Mouse (Mus musculus): ENCODE measurements at regions not wholly inside any gene's neighbourhood (a gene's known extent, or its start where the extent isn't known, plus 50 kb on each side); places are given as distances from the start of the nearest gene placed in this dataset.

DNA sequence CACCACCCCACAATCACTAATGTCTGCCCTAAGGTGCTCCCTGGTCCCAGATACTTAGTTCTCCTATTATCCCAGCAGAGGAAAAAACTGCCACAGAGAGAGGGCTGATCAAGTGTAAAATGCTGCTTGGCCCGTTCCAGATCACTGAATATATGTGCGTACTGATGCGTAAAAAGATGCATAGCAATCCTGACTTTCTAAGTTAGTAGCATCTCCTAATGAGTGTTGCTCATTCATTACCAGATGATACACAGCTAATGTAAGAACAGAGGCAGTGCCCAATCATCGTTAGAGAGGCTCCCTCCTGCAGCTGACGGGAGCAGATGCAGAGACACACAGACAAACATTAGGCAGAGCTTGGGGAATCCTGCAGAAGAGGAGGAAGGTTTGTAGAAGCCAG lies 177.6 kb upstream of the Tcf21 start:
- TF ChIP-seq CTCF (IDR thresholded peaks at IDR 0.05; ENCODE audit: borderline replicate concordance, extremely low read depth, insufficient read depth, insufficient read length): no peak
- DNase-seq (ENCODE audit: low read depth): no peak

DNA sequence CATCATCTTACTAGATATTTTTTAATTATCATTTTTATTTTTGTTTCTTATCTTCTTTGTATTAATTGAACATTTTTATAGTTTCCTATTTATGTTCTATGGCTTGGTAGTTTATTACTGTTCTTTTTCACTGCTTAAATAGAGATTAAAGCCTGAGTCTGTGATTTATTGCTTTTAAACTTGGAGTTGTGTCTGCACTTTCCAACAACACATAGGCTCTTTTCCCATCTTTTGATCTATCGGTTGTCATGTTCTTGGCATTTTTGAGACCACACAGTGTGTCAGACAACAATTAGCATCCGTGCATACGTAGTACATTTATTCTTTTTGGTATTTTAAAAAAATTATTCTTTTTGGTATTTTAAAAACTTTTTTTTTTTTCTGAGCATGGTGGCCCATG lies 173.2 kb upstream of the Tcf21 start:
- no peak for TF ChIP-seq CTCF (IDR thresholded peaks at IDR 0.05; ENCODE audit: borderline replicate concordance, extremely low read depth, insufficient read depth, insufficient read length)
- no peak for TF ChIP-seq POLR2A (IDR thresholded peaks at IDR 0.05; ENCODE audit: borderline replicate concordance, extremely low read depth, insufficient read depth, insufficient read length, poor library complexity, severe bottlenecking)
- DNase-seq (ENCODE audit: low read depth): no peak

DNA sequence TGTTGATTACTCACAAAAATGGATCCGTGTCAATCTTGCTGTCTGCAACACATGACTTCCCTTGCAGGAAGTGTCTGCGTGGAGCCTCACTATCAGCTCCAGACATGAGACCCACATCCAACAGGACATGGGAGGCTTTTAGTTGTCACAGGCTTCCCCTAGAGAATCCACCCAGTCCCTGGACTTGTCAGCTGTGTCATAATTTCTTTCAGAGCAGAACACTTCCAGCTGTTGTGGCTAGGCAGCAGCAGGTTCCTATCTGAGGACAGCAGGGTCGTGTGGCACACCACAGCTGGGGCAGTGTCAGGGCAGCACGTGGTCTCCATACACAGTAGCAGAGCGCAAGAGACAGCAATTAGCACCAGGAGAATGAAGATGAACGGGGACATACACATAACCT lies 161.8 kb upstream of the Tcf21 start:
- DNase-seq (ENCODE audit: low read depth): no peak

DNA sequence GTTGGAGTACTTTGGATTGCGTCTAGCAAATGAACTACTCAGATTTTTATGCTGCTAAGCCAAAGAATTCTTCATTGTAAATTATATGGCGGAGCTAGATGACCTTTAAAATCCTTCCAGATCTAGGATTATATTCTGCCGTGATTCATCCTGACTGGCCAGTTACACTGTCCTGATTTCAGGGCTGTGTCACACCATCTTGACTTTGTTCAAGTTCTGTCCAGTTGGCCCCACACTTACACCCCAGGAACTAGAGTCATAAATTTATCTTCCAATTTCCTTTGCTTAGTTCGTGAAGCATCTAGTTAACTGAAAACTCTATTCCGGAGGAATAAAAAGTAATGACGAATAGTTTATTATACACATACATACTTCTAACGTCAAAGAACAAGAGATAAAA lies 158.5 kb upstream of the Tcf21 start:
- TF ChIP-seq POLR2A (IDR thresholded peaks at IDR 0.05; ENCODE audit: borderline replicate concordance, extremely low read depth, insufficient read depth, insufficient read length, poor library complexity, severe bottlenecking) (no peak), CTCF (IDR thresholded peaks at IDR 0.05; ENCODE audit: borderline replicate concordance, extremely low read depth, insufficient read depth, insufficient read length) (no peak)
- no peak for DNase-seq (ENCODE audit: low read depth)

More for the DNA sequence above, 161.8 kb upstream of the Tcf21 start:
- TF ChIP-seq CTCF (IDR thresholded peaks at IDR 0.05; ENCODE audit: borderline replicate concordance, extremely low read depth, insufficient read depth, insufficient read length) (no peak), POLR2A (IDR thresholded peaks at IDR 0.05; ENCODE audit: borderline replicate concordance, extremely low read depth, insufficient read depth, insufficient read length, poor library complexity, severe bottlenecking) (no peak)

DNA sequence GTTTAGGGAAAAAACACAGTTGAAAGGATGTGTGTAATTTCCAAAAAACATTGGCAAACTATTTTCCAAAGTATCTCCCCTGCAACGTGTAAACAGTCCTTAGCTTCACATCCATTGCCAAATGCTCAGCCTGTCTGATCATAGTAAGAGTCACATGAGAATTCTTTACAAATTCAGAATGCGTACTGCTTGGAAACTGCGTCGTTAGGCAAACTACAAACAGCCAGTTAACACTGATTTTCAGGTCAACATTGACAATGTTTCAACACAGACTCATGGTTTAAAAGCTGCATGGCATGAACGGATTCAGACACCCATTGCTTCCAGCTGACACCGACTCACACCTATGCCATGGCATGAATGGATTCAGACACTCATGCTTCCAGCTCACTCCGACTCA lies 137.0 kb upstream of the Tcf21 start:
- no peak for TF ChIP-seq POLR2A (IDR thresholded peaks at IDR 0.05; ENCODE audit: borderline replicate concordance, extremely low read depth, insufficient read depth, insufficient read length, poor library complexity, severe bottlenecking)
- DNase-seq (ENCODE audit: low read depth): no peak

DNA sequence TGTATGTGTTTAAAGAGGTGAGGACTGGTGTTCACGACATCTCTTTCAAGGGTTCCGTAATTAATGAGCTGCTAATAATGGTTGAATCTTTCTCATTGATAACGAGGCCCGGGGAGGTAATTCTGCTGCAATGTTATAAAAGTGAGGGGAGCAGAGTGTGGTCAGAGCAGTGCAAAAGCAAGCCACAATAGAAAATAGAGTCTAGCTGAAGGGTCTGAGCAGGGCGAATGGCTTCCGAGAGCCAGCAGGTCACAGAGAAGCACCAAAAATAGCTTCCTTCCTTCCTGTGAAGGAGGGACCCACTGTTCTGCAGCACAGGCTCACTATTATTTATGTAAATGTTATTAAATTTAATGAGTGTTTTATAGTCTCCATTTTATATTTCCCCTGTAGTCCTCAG lies 133.3 kb upstream of the Tcf21 start:
- no peak for DNase-seq (ENCODE audit: low read depth)
- no peak for TF ChIP-seq POLR2A (IDR thresholded peaks at IDR 0.05; ENCODE audit: borderline replicate concordance, extremely low read depth, insufficient read depth, insufficient read length, poor library complexity, severe bottlenecking)
- no peak for TF ChIP-seq CTCF (IDR thresholded peaks at IDR 0.05; ENCODE audit: borderline replicate concordance, extremely low read depth, insufficient read depth, insufficient read length)

DNA sequence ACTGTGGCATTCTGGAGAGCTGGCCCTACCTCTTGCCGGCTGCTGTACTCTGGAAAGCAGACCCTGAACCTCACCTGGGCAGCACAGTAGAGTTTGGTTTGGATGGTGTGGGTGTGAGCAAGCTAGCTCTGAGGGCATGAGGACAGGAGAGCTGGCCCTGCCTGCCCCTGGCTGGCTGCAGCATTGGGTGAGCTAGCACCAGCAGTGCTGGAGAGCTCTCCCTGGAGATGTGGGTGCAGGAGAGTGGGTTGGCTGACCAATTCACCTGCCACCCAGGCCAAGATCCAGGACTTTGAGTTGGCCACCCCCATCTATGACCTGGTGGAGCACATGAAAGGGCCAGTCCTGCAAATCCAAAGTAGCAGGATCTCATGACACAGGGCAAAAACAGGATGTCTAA lies 124.3 kb upstream of the Tcf21 start:
- no peak for DNase-seq (ENCODE audit: low read depth)
- TF ChIP-seq CTCF (IDR thresholded peaks at IDR 0.05; ENCODE audit: borderline replicate concordance, extremely low read depth, insufficient read depth, insufficient read length) (no peak), POLR2A (IDR thresholded peaks at IDR 0.05; ENCODE audit: borderline replicate concordance, extremely low read depth, insufficient read depth, insufficient read length, poor library complexity, severe bottlenecking) (no peak)

DNA sequence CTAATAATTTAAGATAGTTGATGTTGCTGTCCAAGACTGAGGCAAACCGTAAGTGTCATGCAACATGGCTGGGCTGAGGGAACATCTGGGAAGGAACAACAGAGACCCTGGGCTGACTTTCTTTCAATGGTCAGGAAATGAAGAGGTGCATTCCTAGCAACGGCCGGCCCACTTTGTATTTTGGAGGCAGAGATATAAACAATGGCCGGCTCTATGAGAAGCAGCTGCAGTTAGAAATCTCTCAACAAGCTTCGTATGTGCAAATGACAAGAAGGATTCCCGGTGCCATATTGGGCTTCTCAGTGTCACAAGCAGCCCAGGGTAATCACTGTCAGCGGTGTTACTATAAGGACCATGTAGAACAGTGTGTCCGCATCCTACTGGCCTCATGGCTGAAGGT lies 108.0 kb upstream of the Tcf21 start:
- no peak for DNase-seq (ENCODE audit: low read depth)
- TF ChIP-seq CTCF (IDR thresholded peaks at IDR 0.05; ENCODE audit: borderline replicate concordance, extremely low read depth, insufficient read depth, insufficient read length): no peak
- TF ChIP-seq POLR2A (IDR thresholded peaks at IDR 0.05; ENCODE audit: borderline replicate concordance, extremely low read depth, insufficient read depth, insufficient read length, poor library complexity, severe bottlenecking): no peak

DNA sequence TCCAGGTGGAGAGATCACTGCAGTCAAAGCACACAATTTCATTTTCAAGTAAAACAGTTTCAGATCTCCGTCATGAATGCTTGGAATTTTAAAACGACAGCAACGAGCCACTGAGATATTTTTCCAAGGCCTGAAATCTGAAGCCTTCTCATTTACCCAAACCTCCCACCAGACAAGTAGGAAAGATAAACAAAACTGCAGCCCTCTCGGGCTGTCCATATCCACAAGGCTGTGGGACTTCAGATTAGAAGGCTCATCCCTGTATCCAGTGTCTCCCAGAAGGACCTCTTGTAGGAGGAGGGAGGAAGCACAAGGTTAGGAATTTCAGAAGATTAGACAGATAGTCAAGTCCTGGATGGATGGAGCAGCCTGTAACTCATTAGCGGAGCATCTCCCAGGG lies 106.1 kb upstream of the Tcf21 start:
- no peak for TF ChIP-seq CTCF (IDR thresholded peaks at IDR 0.05; ENCODE audit: borderline replicate concordance, extremely low read depth, insufficient read depth, insufficient read length)
- TF ChIP-seq POLR2A (IDR thresholded peaks at IDR 0.05; ENCODE audit: borderline replicate concordance, extremely low read depth, insufficient read depth, insufficient read length, poor library complexity, severe bottlenecking): no peak
- no peak for DNase-seq (ENCODE audit: low read depth)

DNA sequence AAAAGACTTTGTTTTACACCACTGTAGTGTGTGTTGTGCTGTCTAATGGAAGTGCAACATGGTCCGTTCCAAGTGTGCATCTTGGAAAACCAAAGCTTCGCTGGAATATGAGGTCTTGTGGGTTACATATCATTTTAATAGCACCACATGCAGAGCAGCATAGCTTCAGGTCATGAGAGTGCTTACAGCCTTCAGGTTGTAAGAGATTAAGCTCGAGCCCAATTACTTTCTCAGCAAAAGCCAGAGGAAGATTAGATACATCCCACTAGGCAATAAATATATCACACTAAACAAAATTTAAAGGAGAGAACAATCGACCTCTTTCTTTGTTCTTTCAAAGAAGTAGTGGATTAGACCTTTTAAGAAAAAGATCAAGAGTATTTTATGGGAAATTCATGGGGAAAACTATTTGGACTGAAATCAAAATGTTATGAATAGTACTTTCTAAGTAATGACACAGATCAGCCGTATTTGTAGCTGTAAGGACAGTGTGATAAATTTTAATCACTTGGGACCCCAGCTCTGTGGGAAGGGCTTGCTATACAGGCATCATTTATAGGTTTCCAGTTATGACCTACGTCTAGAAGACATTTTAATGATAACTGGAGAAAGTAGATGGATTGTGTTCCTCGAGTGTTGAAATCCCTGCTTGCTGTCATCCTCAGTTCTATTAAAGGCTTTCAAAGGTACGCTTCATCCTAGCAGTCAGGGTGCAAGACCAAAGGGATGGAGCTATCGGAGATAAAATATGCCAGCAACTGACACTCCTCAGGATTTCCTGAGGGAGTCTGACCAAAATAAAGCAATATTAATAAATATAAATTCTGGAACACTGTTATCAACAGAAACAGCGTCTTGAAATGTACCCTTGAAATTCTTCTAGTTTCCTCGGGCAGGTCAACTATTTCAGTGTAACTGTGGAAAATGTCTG lies 101.3 kb upstream of the Tcf21 start:
- no peak for DNase-seq (ENCODE audit: low read depth)
- no peak for TF ChIP-seq CTCF (IDR thresholded peaks at IDR 0.05; ENCODE audit: borderline replicate concordance, extremely low read depth, insufficient read depth, insufficient read length)

DNA sequence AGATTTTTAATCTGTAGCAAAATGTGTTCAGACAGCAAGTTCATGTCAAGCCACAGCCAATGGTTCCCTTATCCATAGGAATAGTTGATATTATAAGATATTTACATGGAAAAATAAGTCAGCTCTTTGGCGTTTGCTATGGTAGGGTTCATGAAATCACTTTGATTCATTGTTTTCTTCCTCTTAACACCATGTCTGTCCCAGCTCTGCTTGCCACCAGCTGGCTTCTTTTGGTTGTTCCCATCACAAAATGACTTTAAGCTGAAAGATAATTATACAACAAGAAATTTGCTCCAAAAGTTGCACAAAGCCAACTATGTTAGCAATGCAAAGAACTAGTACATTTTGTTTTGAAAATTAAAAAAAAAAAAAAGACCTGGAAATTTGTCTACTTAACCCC lies 99.9 kb upstream of the Tcf21 start:
- no peak for TF ChIP-seq CTCF (IDR thresholded peaks at IDR 0.05; ENCODE audit: borderline replicate concordance, extremely low read depth, insufficient read depth, insufficient read length)
- no peak for TF ChIP-seq POLR2A (IDR thresholded peaks at IDR 0.05; ENCODE audit: borderline replicate concordance, extremely low read depth, insufficient read depth, insufficient read length, poor library complexity, severe bottlenecking)
- no peak for DNase-seq (ENCODE audit: low read depth)

DNA sequence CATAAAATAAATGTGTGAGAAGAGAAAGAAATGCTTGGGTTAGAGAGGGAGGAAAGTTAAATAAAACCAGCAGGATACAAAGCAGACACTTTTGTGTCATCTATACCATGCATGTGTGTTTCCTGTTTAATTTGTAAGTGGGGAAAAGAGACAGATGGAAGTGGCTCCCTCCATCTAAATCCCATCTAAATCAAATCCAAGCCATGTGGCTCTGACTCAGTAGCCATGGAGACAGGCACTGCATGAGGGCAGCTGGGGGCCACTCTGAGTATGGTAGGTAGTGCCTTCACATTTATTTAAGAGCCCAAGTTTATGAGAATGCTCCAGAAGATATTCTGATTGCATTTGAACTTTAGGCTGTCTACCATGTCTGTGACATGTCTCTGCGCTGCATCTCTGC lies 97.8 kb upstream of the Tcf21 start:
- DNase-seq (ENCODE audit: low read depth): no peak
- TF ChIP-seq POLR2A (IDR thresholded peaks at IDR 0.05; ENCODE audit: borderline replicate concordance, extremely low read depth, insufficient read depth, insufficient read length, poor library complexity, severe bottlenecking): no peak

Data from brain, embryonic 14.5 days (tissue).